Mouse (Mus musculus) liver, adult 2 months (tissue): ENCODE measurements around the gene Cubn. TPM values are rescaled to one million over a fixed set of nuclear protein-coding genes. Genes with fewer than 3 reads are reported as not detected.

Experiments
- DNase-seq: peaks from one replicate; pipeline ENCODE4 v3.0.0-alpha.2; 2011; ENCODE audit warnings: low read depth, low spot score; ENCODE audit errors: extremely low read depth
- H3K27ac ChIP-seq: fragments of 200-500 bp; replicated peaks from 2 replicates; pipeline ENCODE4 v1.5.1; 2012; ENCODE audit warnings: low read depth, mild to moderate bottlenecking, control low read depth, inconsistent platforms, low read length; ENCODE audit not compliant: insufficient read depth
- H3K27me3 ChIP-seq: fragments of 200-500 bp; 2 replicates; pipeline ENCODE4 v1.6.1; 2012; ENCODE audit warnings: mild to moderate bottlenecking, moderate library complexity, low read length, inconsistent platforms; ENCODE audit not compliant: control insufficient read depth, insufficient read depth
- H3K36me3 ChIP-seq: fragments of 200-500 bp; 2 replicates; pipeline ENCODE4 v1.6.1; 2012; ENCODE audit warnings: low read length, inconsistent platforms; ENCODE audit not compliant: control insufficient read depth, insufficient read depth
- H3K4me1 ChIP-seq: fragments of 200-500 bp; 2 replicates; pipeline ENCODE4 v1.6.1; 2011; ENCODE audit warnings: low read length; ENCODE audit not compliant: control insufficient read depth, insufficient read depth
- H3K4me3 ChIP-seq: fragments of 200-500 bp; 2 replicates; pipeline ENCODE4 v1.5.1; 2011; ENCODE audit warnings: low read depth, mild to moderate bottlenecking, control low read depth, low read length, moderate library complexity; ENCODE audit not compliant: insufficient read depth
- H3K79me2 ChIP-seq: fragments of 200-500 bp; 2 replicates; pipeline ENCODE4 v1.6.1; 2012; ENCODE audit warnings: inconsistent platforms, mild to moderate bottlenecking, low read length, moderate library complexity; ENCODE audit not compliant: control insufficient read depth, insufficient read depth
- H3K9ac ChIP-seq: fragments of 200-500 bp; 2 replicates; pipeline ENCODE4 v1.6.1; 2012; ENCODE audit warnings: low read depth, mild to moderate bottlenecking, control low read depth, inconsistent platforms, low read length
- CTCF ChIP-seq: fragments of 200-500 bp; IDR thresholded peaks from 2 replicates; pipeline ENCODE4 v1.5.1; 2011; ENCODE audit warnings: low read depth, low read length, control low read depth
- POLR2A ChIP-seq: fragments of 200-500 bp; IDR thresholded peaks from 2 replicates; pipeline ENCODE4 v1.6.1; 2011; ENCODE audit warnings: low read length, control low read depth; ENCODE audit not compliant: insufficient read depth; ENCODE audit errors: extremely low read depth
- WGBS: fragments of 180-500 bp; shearing (Covaris S2); methylation state at CpG from one replicate; pipeline ENCODE4 v1.1.7; 2018; 5-methylcytosine and 5-hydroxymethylcytosine counted together
- polyA plus RNA-seq: library from polyadenylated mRNA; depleted of rRNA; stranded (reverse); fragments of >200 nt; gene quantifications from 2 replicates; pipeline ENCODE4 v1.2.3, GENCODE M21; 2012
- total RNA-seq: library from RNA; depleted of rRNA; stranded (reverse); fragments of >200 nt; gene quantifications from 2 replicates; pipeline ENCODE4 v1.2.3, GENCODE M21; 2014

Gene Cubn
- total and polyA plus RNA-seq, 2 experiments = not detected

GRCm38 (mm10) chr2:13523540-13524456 is 32.2 kb upstream of the Cubn start:
- 0 out of 2 replicates have a peak overlapping the region, but pooled peaks have one; percentile 35 for H3K9ac ChIP-seq
- no peaks in the 10 kb centered on the region for H3K36me3 ChIP-seq
- peak overlapping the region; percentile 70 for H3K27ac ChIP-seq
- no peaks in the 10 kb centered on the region for H3K79me2 ChIP-seq
- WGBS = 32% methylated on average over 8 of the region's 8 CpGs
- H3K27me3 ChIP-seq = no peaks in the 10 kb centered on the region
- DNase-seq = peak; percentile 97
- peaks cover 3% of the 10 kb centered on the region; the same call in 1 of the 2 replicates for H3K4me1 ChIP-seq
- no peak overlapping the region for H3K4me3 ChIP-seq
- TF ChIP-seq POLR2A (no peak), CTCF (no peak)

GRCm38 (mm10) chr2:13522106-13522505 is 30.5 kb upstream of the Cubn start:
- H3K9ac ChIP-seq = no peak overlapping the region
- H3K27me3 ChIP-seq = no peaks in the 10 kb centered on the region
- no peak overlapping the region for H3K27ac ChIP-seq
- H3K79me2 ChIP-seq = no peaks in the 10 kb centered on the region
- DNase-seq = peak; percentile 73
- no peak for TF ChIP-seq POLR2A
- no peak for TF ChIP-seq CTCF
- WGBS = 14% methylated on average over 8 of the region's 8 CpGs
- peaks cover 3% of the 10 kb centered on the region; the same call in 1 of the 2 replicates for H3K4me1 ChIP-seq
- H3K4me3 ChIP-seq = no peak overlapping the region
- H3K36me3 ChIP-seq = no peaks in the 10 kb centered on the region

GRCm38 (mm10) chr2:13514949-13515348 is 23.3 kb upstream of the Cubn start:
- H3K9ac ChIP-seq = no peak overlapping the region
- H3K36me3 ChIP-seq = peaks cover 1% of the 10 kb centered on the region; the same call in 1 of the 2 replicates
- H3K4me3 ChIP-seq = no peak overlapping the region
- TF ChIP-seq POLR2A (no peak), CTCF (no peak)
- H3K27me3 ChIP-seq = no peaks in the 10 kb centered on the region; the same call in 1 of the 2 replicates
- 47% methylated on average over 4 of the region's 4 CpGs for WGBS
- DNase-seq = no peak
- H3K27ac ChIP-seq = no peak overlapping the region
- H3K79me2 ChIP-seq = no peaks in the 10 kb centered on the region
- H3K4me1 ChIP-seq = no peaks in the 10 kb centered on the region

GRCm38 (mm10) chr2:13502717-13503116 is 11.1 kb upstream of the Cubn start:
- no peaks in the 10 kb centered on the region for H3K4me1 ChIP-seq
- no peaks in the 10 kb centered on the region for H3K27me3 ChIP-seq
- H3K79me2 ChIP-seq = no peaks in the 10 kb centered on the region
- no peak for TF ChIP-seq POLR2A
- no peak for TF ChIP-seq CTCF
- H3K9ac ChIP-seq = no peak overlapping the region
- H3K4me3 ChIP-seq = no peak overlapping the region
- WGBS = 94% methylated on average over 2 of the region's 2 CpGs
- no peak for DNase-seq
- no peak overlapping the region for H3K27ac ChIP-seq
- no peaks in the 10 kb centered on the region for H3K36me3 ChIP-seq

GRCm38 (mm10) chr2:13501553-13501952 is 9.9 kb upstream of the Cubn start:
- WGBS = 84% methylated on average over 5 of the region's 5 CpGs
- no peak for TF ChIP-seq CTCF
- TF ChIP-seq POLR2A = no peak
- H3K9ac ChIP-seq = no peak overlapping the region
- no peak overlapping the region for H3K27ac ChIP-seq
- no peaks in the 10 kb centered on the region for H3K36me3 ChIP-seq
- H3K4me3 ChIP-seq = no peak overlapping the region
- no peak for DNase-seq
- no peaks in the 10 kb centered on the region for H3K27me3 ChIP-seq
- no peaks in the 10 kb centered on the region for H3K79me2 ChIP-seq
- no peaks in the 10 kb centered on the region for H3K4me1 ChIP-seq

- Histone ChIP-seq H3K4me3 (no peak overlapping the region), H3K27me3 (no peaks in the 10 kb centered on the region), H3K79me2 (no peaks in the 10 kb centered on the region), H3K9ac (no peak overlapping the region), H3K4me1 (peaks cover 2% of the 10 kb centered on the region; the same call in 1 of the 2 replicates), H3K36me3 (no peaks in the 10 kb centered on the region), H3K27ac (no peak overlapping the region)
- TF ChIP-seq POLR2A = no peak
- no peak for TF ChIP-seq CTCF
- 93% methylated on average over 5 of the region's 5 CpGs for WGBS
- no peak for DNase-seq
Measured at GRCm38 (mm10) chr2:13500298-13500999, 8.8 kb upstream of the Cubn start.
